Mouse (Mus musculus): ENCODE measurements around the gene Stard3.
A peak's percentile ranks its signal among the peaks of the same experiment; 100 is the strongest.
"Not testable (repeated sequence)": the region's sequence is repeated elsewhere in the genome, so short reads cannot be mapped to it uniquely, and the experiment has no call there.

Stard3 gene

GRCm38 (mm10) chr11:98376756-98377155 lies 18.6 kb downstream of the Stard3 start:
- DNase-seq, result no peak

GRCm38 (mm10) chr11:98377787-98378186 lies 19.6 kb downstream of the Stard3 start:
- no peak for DNase-seq

GRCm38 (mm10) chr11:98379379-98379778 lies 21.2 kb downstream of the Stard3 start:
- DNase-seq, result no peak

- peak; percentile 60 for DNase-seq
Measured at GRCm38 (mm10) chr11:98380106-98380505, 21.9 kb downstream of the Stard3 start.

GRCm38 (mm10) chr11:98381651-98382050 lies 23.5 kb downstream of the Stard3 start:
- no peak for DNase-seq

GRCm38 (mm10) chr11:98382405-98382804 lies 24.2 kb downstream of the Stard3 start:
- DNase-seq, result not testable (repeated sequence)

- DNase-seq, result peak; percentile 56
Measured at GRCm38 (mm10) chr11:98383261-98384030, 25.3 kb downstream of the Stard3 start, which contains the start of gene Tcap. Tcap (plus strand) TSS chr11:98383811.

GRCm38 (mm10) chr11:98384216-98384615 lies 26.0 kb downstream of the Stard3 start:
- DNase-seq, result no peak

- no peak for DNase-seq
Measured at GRCm38 (mm10) chr11:98384721-98385637, 26.8 kb downstream of the Stard3 start.

- no peak for DNase-seq
Measured at GRCm38 (mm10) chr11:98385638-98386585, 27.7 kb downstream of the Stard3 start, which contains the start of gene Pnmt. Pnmt (plus strand) TSS chr11:98386450.

GRCm38 (mm10) chr11:98386596-98386995 lies 28.4 kb downstream of the Stard3 start:
- DNase-seq, result no peak

GRCm38 (mm10) chr11:98387056-98387577 lies 28.9 kb downstream of the Stard3 start:
- no peak for DNase-seq

GRCm38 (mm10) chr11:98388282-98388681 lies 30.1 kb downstream of the Stard3 start:
- no peak for DNase-seq

GRCm38 (mm10) chr11:98389221-98389780 lies 31.1 kb downstream of the Stard3 start:
- DNase-seq, result no peak

GRCm38 (mm10) chr11:98390141-98390540 lies 32.0 kb downstream of the Stard3 start:
- DNase-seq, result peak; percentile 7

GRCm38 (mm10) chr11:98392034-98392433 lies 33.9 kb downstream of the Stard3 start:
- DNase-seq, result no peak

- DNase-seq, result no peak
Measured at GRCm38 (mm10) chr11:98392645-98393044, 34.5 kb downstream of the Stard3 start.

- DNase-seq, result no peak
Measured at GRCm38 (mm10) chr11:98393317-98393716, 35.1 kb downstream of the Stard3 start.

GRCm38 (mm10) chr11:98394301-98394700 lies 36.1 kb downstream of the Stard3 start:
- no peak for DNase-seq

GRCm38 (mm10) chr11:98395041-98395440 lies 36.9 kb downstream of the Stard3 start:
- no peak for DNase-seq

GRCm38 (mm10) chr11:98397946-98398345 lies 39.8 kb downstream of the Stard3 start:
- DNase-seq, result no peak
